Mouse (Mus musculus) MEL (cell line): ENCODE data around the gene Zfp60.

Experiments used
- CTCF ChIP-seq, 3 experiments: IDR thresholded peaks in 2 of 3; conservative IDR thresholded peaks in 1 of 3; 2 replicates each; pipeline ENCODE4 v1.5.1; 2011 to 2012; ENCODE audit warnings: low read length in 3 of 3, low read depth in 2 of 3, mild to moderate bottlenecking in 2 of 3, improper control_type of control experiment in 1 of 3, inconsistent platforms in 1 of 3, mixed read lengths in 1 of 3, moderate library complexity in 1 of 3; ENCODE audit not compliant: control insufficient read depth in 1 of 3, insufficient read depth in 1 of 3, poor library complexity in 1 of 3, severe bottlenecking in 1 of 3
- GATA1 ChIP-seq: IDR thresholded peaks from 2 replicates; pipeline ENCODE4 v1.6.1; 2011; ENCODE audit warnings: low read depth, low read length, improper control_type of control experiment
- HCFC1 ChIP-seq: IDR thresholded peaks from 2 replicates; pipeline ENCODE4 v1.6.1; 2012; ENCODE audit warnings: low read depth, mild to moderate bottlenecking, inconsistent platforms, low read length, improper control_type of control experiment, moderate library complexity
- MAZ ChIP-seq: IDR thresholded peaks from 2 replicates; pipeline ENCODE4 v1.6.1; 2012; ENCODE audit warnings: low read depth, mild to moderate bottlenecking, inconsistent platforms, low read length, improper control_type of control experiment
- POLR2A ChIP-seq, 2 experiments: IDR thresholded peaks; 2 replicates each; pipeline ENCODE4 v1.6.1; 2011 to 2012; ENCODE audit warnings: low read length in 2 of 2, mild to moderate bottlenecking in 2 of 2, control low read depth in 1 of 2, improper control_type of control experiment in 1 of 2, low read depth in 1 of 2, moderate library complexity in 1 of 2; ENCODE audit not compliant: control insufficient read depth in 1 of 2, insufficient read depth in 1 of 2, poor library complexity in 1 of 2
- POLR2AphosphoS2 ChIP-seq: IDR thresholded peaks from 2 replicates; pipeline ENCODE4 v1.6.1; 2011; ENCODE audit warnings: low read length, improper control_type of control experiment
- USF2 ChIP-seq, 2 experiments: IDR thresholded peaks; 2 replicates each; pipeline ENCODE4 v1.6.1; 2011 to 2012; ENCODE audit warnings: improper control_type of control experiment in 2 of 2, low read length in 2 of 2, borderline replicate concordance in 1 of 2, inconsistent platforms in 1 of 2, low read depth in 1 of 2, mild to moderate bottlenecking in 1 of 2; ENCODE audit not compliant: insufficient read depth in 1 of 2

GRCm38 (mm10) chr7:27727471-27727870, 3.7 kb upstream of the Zfp60 start:
- TF ChIP-seq POLR2A (IDR thresholded peaks at IDR 0.05; ENCODE audit: control insufficient read depth in 1 of 2, insufficient read depth in 1 of 2, low read depth in 1 of 2, low read length in 2 of 2, poor library complexity in 1 of 2) (no peak), CTCF (IDR thresholded peaks at IDR 0.05 in 2 of 3, conservative IDR thresholded peaks at IDR 0.05 in 1 of 3; ENCODE audit: control insufficient read depth in 1 of 3, insufficient read depth in 1 of 3, low read depth in 2 of 3, low read length in 3 of 3, poor library complexity in 1 of 3, severe bottlenecking in 1 of 3) (no peak), POLR2AphosphoS2 (no peak), GATA1 (no peak), HCFC1 (no peak), MAZ (no peak), USF2 (IDR thresholded peaks at IDR 0.05; ENCODE audit: borderline replicate concordance in 1 of 2, insufficient read depth in 1 of 2, low read depth in 1 of 2, low read length in 2 of 2) (no peak)
